Mouse (Mus musculus): ENCODE results near the gene Scn3a. TPM values are rescaled to one million over a fixed set of nuclear protein-coding genes. Genes with fewer than 3 reads are reported as not detected.

Scn3a gene
- polyA plus RNA-seq, 1 experiment, result not detected

DNA sequence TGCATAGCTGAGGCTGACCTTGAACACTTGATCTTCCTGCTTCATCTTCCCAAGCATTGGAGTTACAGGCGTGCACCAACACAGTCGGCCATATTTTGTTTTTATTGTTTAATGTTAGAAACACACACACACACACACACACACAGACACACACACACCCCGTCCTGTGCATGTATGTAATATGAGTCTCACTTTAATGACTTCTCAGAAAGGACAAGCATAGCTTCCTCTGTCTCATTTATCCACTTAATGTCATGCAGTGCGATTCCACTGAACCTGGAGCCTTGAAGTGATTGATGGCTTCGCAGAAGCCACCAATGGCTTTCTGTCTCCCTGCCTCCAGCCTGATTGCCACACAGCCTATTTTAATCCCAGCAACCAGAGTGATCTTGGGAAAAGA, 15.2 kb downstream of the Scn3a start:
- Histone ChIP-seq H3K4me3 (replicated peaks) (no peak overlapping the region), H3K27me3 (replicated peaks) (no peaks in the 10 kb centered on the region), H3K36me3 (replicated peaks; ENCODE audit: low read length) (no peaks in the 10 kb centered on the region), H3K9me3 (no peaks in the 10 kb centered on the region), H3K4me1 (no peaks in the 10 kb centered on the region)
- no peak for TF ChIP-seq FLI1 (IDR thresholded peaks at IDR 0.05; ENCODE audit: low read length)
- TF ChIP-seq GATA1 (IDR thresholded peaks at IDR 0.05; ENCODE audit: borderline replicate concordance, low read length), result no peak

DNA sequence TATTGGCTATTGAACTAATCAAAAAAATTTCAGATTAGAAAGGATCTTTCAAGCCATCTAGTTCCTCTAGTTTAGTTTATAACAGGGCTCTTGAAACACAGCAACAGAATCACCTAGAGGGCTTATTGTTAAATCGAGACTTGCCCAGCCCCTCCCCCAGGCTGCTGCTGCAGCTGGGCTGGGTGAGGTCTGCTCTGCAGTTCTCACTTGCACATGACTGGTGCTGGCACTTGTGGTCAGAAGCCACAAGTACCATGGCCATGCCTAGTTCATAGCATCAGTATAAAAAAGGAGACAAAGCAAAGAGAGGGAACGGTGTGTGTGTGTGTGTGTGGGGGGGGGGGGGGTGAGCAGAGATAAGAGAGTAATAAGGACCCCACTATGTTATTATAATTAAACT, 15.7 kb downstream of the Scn3a start:
- no peaks in the 10 kb centered on the region for H3K4me1 ChIP-seq
- TF ChIP-seq FLI1 (IDR thresholded peaks at IDR 0.05; ENCODE audit: low read length) (no peak), GATA1 (IDR thresholded peaks at IDR 0.05; ENCODE audit: borderline replicate concordance, low read length) (no peak)
- no peaks in the 10 kb centered on the region for H3K9me3 ChIP-seq
- no peaks in the 10 kb centered on the region for H3K36me3 ChIP-seq (replicated peaks; ENCODE audit: low read length)
- H3K27me3 ChIP-seq (replicated peaks), result no peaks in the 10 kb centered on the region
- no peak overlapping the region for H3K4me3 ChIP-seq (replicated peaks)

DNA sequence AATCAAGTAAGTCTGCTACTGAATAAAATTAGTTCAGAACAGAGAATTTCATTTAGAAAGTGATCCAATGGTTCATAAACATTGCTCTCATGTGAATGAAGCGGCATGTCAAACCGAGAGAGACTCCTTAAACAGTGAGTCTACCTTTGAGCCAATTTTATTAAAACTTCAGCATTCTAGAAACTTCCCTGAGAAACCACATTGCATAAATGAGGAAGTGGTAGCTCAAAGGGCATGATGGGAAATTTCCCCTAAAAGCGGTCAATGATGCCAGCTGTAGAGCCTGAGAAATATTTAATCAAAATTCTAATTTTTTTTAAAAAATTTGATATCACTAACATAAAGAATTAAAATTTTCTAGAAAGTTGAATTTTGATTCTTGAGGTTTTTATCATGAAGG, 16.9 kb downstream of the Scn3a start:
- Histone ChIP-seq H3K27me3 (replicated peaks) (no peaks in the 10 kb centered on the region), H3K36me3 (replicated peaks; ENCODE audit: low read length) (no peaks in the 10 kb centered on the region), H3K9me3 (0 out of 2 replicates have a peak, but pooled peaks cover 3% of the 10 kb centered on the region), H3K4me1 (no peaks in the 10 kb centered on the region), H3K4me3 (replicated peaks) (no peak overlapping the region)
- no peak for TF ChIP-seq FLI1 (IDR thresholded peaks at IDR 0.05; ENCODE audit: low read length)
- TF ChIP-seq GATA1 (IDR thresholded peaks at IDR 0.05; ENCODE audit: borderline replicate concordance, low read length), result no peak

DNA sequence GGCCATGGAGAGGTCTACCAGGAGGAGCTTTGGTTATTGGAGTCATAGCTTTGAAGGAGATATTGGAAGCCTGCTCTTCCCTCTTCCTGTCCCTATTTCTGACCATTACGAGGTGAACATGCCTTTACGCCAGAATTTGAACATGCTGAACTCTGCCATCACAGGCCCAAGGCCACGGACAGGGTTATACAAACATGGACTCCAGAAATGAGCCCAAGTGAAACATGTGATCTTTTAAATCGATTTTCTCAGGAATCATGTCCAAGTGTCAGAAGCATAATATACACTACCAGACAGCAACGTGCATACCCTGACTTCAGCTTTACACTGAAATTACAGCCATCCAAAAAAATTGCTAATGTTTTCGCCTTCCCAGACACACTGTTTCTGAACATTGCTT, 18.8 kb downstream of the Scn3a start:
- Histone ChIP-seq H3K27me3 (replicated peaks) (no peaks in the 10 kb centered on the region), H3K36me3 (replicated peaks; ENCODE audit: low read length) (no peaks in the 10 kb centered on the region), H3K4me1 (no peaks in the 10 kb centered on the region), H3K4me3 (replicated peaks) (no peak overlapping the region), H3K9me3 (0 out of 2 replicates have a peak, but pooled peaks cover 3% of the 10 kb centered on the region)
- TF ChIP-seq FLI1 (IDR thresholded peaks at IDR 0.05; ENCODE audit: low read length) (no peak), GATA1 (IDR thresholded peaks at IDR 0.05; ENCODE audit: borderline replicate concordance, low read length) (no peak)

DNA sequence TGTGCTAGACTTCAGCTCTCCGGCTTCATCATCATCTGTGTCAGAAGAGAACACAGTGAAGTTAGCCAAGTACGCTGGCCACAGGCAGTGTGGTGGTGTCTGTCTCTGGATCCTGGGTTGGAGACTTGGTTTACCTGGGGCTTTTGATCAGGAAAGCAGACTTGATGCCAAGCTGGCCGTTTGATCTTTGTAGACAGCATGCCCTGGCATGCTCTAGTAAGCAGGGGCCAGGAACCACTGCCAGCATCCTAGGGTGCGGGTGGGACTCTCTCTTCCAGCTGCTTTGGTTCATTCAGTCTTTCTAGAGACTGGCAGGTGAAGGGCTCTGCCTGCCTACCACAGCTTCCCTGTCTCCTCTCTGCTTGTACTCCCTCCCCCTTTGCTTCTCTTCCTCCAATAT, 20.1 kb downstream of the Scn3a start:
- no peaks in the 10 kb centered on the region for H3K4me1 ChIP-seq
- H3K36me3 ChIP-seq (replicated peaks; ENCODE audit: low read length), result no peaks in the 10 kb centered on the region
- TF ChIP-seq GATA1 (IDR thresholded peaks at IDR 0.05; ENCODE audit: borderline replicate concordance, low read length) (no peak), FLI1 (IDR thresholded peaks at IDR 0.05; ENCODE audit: low read length) (no peak)
- 0 out of 2 replicates have a peak, but pooled peaks cover 6% of the 10 kb centered on the region for H3K9me3 ChIP-seq
- H3K27me3 ChIP-seq (replicated peaks), result no peaks in the 10 kb centered on the region
- no peak overlapping the region for H3K4me3 ChIP-seq (replicated peaks)

DNA sequence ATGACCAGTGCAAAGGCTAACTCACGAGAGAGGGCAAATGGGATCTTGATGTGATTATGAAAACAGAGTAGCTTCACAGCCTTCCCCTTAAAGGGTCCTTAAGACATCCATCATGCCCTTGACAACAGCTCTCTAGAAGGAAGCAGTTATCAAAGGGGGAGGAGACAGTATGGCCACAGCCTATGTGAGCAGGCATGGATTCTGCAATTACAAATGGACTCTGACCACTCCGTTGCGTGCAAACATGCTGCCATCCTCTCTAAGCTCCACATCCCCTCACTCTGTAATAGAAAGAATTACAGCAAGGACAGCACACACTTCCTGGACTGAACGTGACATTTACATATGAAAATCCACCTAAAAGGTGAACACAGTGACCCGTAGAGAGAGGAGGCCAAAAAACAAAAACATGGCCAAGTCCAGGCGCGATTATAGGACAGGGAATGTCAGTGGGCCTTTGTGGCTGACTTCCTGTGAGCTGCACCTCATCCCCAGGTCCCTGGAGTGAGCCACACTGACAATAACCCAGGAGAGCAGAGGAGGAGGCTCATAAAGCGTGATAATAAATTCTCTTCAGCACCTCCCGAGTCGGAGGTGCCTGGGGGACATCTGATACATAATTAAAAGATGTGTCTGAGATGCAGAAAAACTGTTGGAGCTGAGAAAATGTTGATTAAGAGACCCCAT, 24.4 kb downstream of the Scn3a start:
- H3K27me3 ChIP-seq (replicated peaks), result no peaks in the 10 kb centered on the region
- H3K4me3 ChIP-seq (replicated peaks), result no peak overlapping the region
- TF ChIP-seq GATA1 (IDR thresholded peaks at IDR 0.05; ENCODE audit: borderline replicate concordance, low read length), result no peak
- TF ChIP-seq FLI1 (IDR thresholded peaks at IDR 0.05; ENCODE audit: low read length), result no peak
- H3K4me1 ChIP-seq, result no peaks in the 10 kb centered on the region
- no peaks in the 10 kb centered on the region for H3K36me3 ChIP-seq (replicated peaks; ENCODE audit: low read length)
- 0 out of 2 replicates have a peak, but pooled peaks cover 6% of the 10 kb centered on the region for H3K9me3 ChIP-seq

DNA sequence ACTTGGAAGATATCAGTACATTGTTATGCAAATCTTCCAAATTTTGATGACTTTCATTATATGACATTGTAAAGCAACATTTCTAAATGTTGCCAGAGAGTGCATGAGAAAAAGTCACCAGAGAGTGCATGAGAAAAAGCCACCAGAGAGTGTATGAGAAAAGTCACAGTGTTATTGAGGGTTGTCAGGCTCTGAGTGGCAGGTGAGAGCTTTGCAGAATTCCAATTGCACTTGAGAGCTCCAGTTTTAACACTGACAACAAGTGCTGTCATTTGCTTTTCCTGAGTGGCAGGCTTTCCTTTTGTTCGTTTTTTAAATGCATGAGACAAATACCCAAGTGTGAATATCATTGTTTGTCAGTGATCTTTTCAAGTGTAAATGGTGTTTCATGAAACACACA, 25.6 kb downstream of the Scn3a start:
- H3K4me1 ChIP-seq, result no peaks in the 10 kb centered on the region
- no peaks in the 10 kb centered on the region for H3K36me3 ChIP-seq (replicated peaks; ENCODE audit: low read length)
- 0 out of 2 replicates have a peak, but pooled peaks cover 6% of the 10 kb centered on the region for H3K9me3 ChIP-seq
- H3K4me3 ChIP-seq (replicated peaks), result no peak overlapping the region
- no peaks in the 10 kb centered on the region for H3K27me3 ChIP-seq (replicated peaks)
- no peak for TF ChIP-seq GATA1 (IDR thresholded peaks at IDR 0.05; ENCODE audit: borderline replicate concordance, low read length)
- TF ChIP-seq FLI1 (IDR thresholded peaks at IDR 0.05; ENCODE audit: low read length), result no peak

DNA sequence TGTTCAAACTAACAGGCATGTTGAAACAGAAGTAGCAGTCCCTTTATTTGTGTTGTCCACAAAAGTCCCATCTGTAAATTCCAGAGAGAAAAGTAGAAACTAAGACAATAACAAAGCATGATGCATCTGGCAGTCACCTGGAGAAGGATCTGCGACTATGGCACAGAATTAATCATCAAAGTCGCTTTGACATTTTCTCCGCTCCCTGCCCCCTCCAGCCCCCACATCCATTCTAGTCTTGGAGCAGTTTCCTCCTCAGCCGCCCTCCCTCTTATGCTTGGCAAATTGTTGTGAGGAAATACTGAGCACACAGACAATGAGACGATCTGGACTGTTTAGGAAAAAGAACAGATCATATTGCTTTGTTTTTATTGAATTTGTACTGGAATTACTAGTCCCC, 29.0 kb downstream of the Scn3a start:
- 0 out of 2 replicates have a peak, but pooled peaks cover 3% of the 10 kb centered on the region for H3K9me3 ChIP-seq
- no peak overlapping the region for H3K4me3 ChIP-seq (replicated peaks)
- TF ChIP-seq GATA1 (IDR thresholded peaks at IDR 0.05; ENCODE audit: borderline replicate concordance, low read length) (no peak), FLI1 (IDR thresholded peaks at IDR 0.05; ENCODE audit: low read length) (no peak)
- H3K27me3 ChIP-seq (replicated peaks), result no peaks in the 10 kb centered on the region
- H3K36me3 ChIP-seq (replicated peaks; ENCODE audit: low read length), result no peaks in the 10 kb centered on the region
- no peaks in the 10 kb centered on the region for H3K4me1 ChIP-seq

DNA sequence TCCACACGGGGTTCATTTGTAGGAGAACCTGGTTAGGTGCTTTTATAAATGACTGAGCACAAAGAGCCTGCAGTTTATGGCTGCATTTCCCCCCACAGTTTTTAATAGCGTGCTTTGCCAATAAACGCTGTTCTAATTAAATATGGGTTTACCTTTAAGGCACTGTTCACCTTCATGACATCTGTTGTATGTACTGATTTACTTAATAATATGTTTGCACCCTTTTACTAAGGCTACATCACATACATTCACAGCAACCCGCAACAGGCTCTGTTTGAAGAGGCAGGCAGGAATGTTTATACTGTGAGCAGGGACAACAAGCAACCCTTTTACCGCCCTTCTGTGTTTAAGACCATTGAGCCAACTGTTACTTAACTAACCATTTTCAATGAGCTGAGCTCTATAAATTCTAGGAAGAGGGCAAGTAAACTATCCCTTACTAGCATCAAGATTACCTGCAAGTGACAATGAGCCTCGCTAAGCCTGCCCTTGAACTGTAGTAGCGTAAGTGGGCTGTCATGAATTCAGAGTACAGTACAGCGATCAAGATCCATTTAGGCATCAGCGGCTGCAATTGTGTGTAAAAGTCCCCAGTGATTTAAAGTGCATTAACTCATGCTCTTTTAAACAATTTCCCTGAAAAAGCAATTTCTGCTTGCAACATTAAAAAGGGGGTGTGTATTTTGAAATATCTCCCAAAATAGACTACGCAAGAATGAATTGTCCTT, 35.1 kb downstream of the Scn3a start:
- no peaks in the 10 kb centered on the region for H3K36me3 ChIP-seq (replicated peaks; ENCODE audit: low read length)
- no peaks in the 10 kb centered on the region for H3K9me3 ChIP-seq
- H3K4me1 ChIP-seq, result no peaks in the 10 kb centered on the region
- TF ChIP-seq GATA1 (IDR thresholded peaks at IDR 0.05; ENCODE audit: borderline replicate concordance, low read length), result no peak
- TF ChIP-seq FLI1 (IDR thresholded peaks at IDR 0.05; ENCODE audit: low read length), result no peak
- no peaks in the 10 kb centered on the region for H3K27me3 ChIP-seq (replicated peaks)
- no peak overlapping the region for H3K4me3 ChIP-seq (replicated peaks)

DNA sequence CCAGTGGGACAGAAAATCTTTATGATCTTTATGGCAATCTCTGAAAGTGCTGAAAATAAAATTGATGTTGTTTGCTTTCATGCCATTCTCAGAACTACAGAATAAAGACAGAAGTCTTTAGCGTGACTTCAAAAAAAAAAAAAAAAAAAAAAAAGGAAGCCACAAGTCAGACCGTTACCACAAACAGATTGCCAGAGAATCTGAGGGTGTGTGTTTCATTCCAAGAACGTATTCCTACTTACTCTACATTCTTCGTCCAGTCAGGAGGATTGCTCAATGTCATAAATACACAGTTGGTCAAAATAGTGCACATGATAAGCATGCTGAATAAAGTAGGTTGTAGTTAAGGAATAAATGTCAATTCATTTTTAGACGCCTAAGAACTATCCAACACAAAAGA, 38.3 kb downstream of the Scn3a start:
- no peaks in the 10 kb centered on the region for H3K36me3 ChIP-seq (replicated peaks; ENCODE audit: low read length)
- no peaks in the 10 kb centered on the region for H3K4me1 ChIP-seq
- H3K27me3 ChIP-seq (replicated peaks), result no peaks in the 10 kb centered on the region
- no peak overlapping the region for H3K4me3 ChIP-seq (replicated peaks)
- TF ChIP-seq FLI1 (IDR thresholded peaks at IDR 0.05; ENCODE audit: low read length), result no peak
- TF ChIP-seq GATA1 (IDR thresholded peaks at IDR 0.05; ENCODE audit: borderline replicate concordance, low read length), result no peak
- H3K9me3 ChIP-seq, result no peaks in the 10 kb centered on the region

All from megakaryocyte, embryonic 14.5 days (primary cell).